In genomic region chr10:128269206-128269910, GRCm38 (mm10) we compare ENCODE assay signal across 8 mouse cellular contexts. TPM values are rescaled to one million over a fixed set of nuclear protein-coding genes. Genes with fewer than 3 reads are reported as not detected.
DNase-seq lines count a peak whose midpoint lies in the region; ATAC-seq and TF ChIP-seq lines count a peak whose summit lies in the region.

No protein-coding gene starts in this region.

- no peaks in the 10 kb centered on the region for H3K9me3 ChIP-seq in forebrain, embryonic 15.5 days
- H3K9me3 ChIP-seq in forebrain, embryonic 14.5 days (replicated peaks; ENCODE audit: control insufficient read depth, low read length): no peaks in the 10 kb centered on the region
- no peaks in the 10 kb centered on the region for H3K9me3 ChIP-seq in lung, embryonic 14.5 days (ENCODE audit: low read depth, low read length)
- H3K9me3 ChIP-seq in hindbrain, embryonic 12.5 days (replicated peaks): no peaks in the 10 kb centered on the region

- H3K4me1 ChIP-seq in forebrain, embryonic 15.5 days: peaks cover 11% of the 10 kb centered on the region
- 0 out of 2 replicates have a peak, but pooled peaks cover 2% of the 10 kb centered on the region for H3K4me1 ChIP-seq in forebrain, embryonic 14.5 days (ENCODE audit: control insufficient read depth, insufficient read depth, low read length)
- no peaks in the 10 kb centered on the region for H3K4me1 ChIP-seq in lung, embryonic 14.5 days (ENCODE audit: insufficient read depth)
- 0 out of 2 replicates have a peak, but pooled peaks cover 2% of the 10 kb centered on the region for H3K4me1 ChIP-seq in hindbrain, embryonic 12.5 days

- H3K36me3 ChIP-seq in forebrain, embryonic 15.5 days: no peaks in the 10 kb centered on the region
- H3K36me3 ChIP-seq in forebrain, embryonic 14.5 days (ENCODE audit: control insufficient read depth, insufficient read depth, low read length): no peaks in the 10 kb centered on the region
- no peaks in the 10 kb centered on the region for H3K36me3 ChIP-seq in lung, embryonic 14.5 days (ENCODE audit: insufficient read depth)
- no peaks in the 10 kb centered on the region for H3K36me3 ChIP-seq in hindbrain, embryonic 12.5 days
- no peaks in the 10 kb centered on the region for H3K36me3 ChIP-seq in myocyte (ENCODE audit: control insufficient read depth, insufficient read depth)

- ATAC-seq in forebrain, embryonic 15.5 days (replicated peaks): no peak
- ATAC-seq in forebrain, embryonic 14.5 days: no peak
- ATAC-seq in lung, embryonic 14.5 days (ENCODE audit: insufficient read depth): no peak
- ATAC-seq in hindbrain, embryonic 12.5 days (ENCODE audit: low FRiP score): no peak

- H3K79me2 ChIP-seq in myocyte (ENCODE audit: control insufficient read depth, insufficient read depth): peaks cover 9% of the 10 kb centered on the region

- DNase-seq in forebrain, embryonic 14.5 days (ENCODE audit: low spot score): no peak
- no peak for DNase-seq in lung, embryonic 14.5 days
- DNase-seq in lung, postnatal 36 days: no peak
- DNase-seq in embryo, embryonic 10 days (ENCODE audit: low spot score): no peak
- no peak for DNase-seq in embryo, embryonic 10.5 days (ENCODE audit: low spot score)

- no peaks in the 10 kb centered on the region for H3K27me3 ChIP-seq in forebrain, embryonic 15.5 days
- no peaks in the 10 kb centered on the region for H3K27me3 ChIP-seq in forebrain, embryonic 14.5 days (replicated peaks; ENCODE audit: control insufficient read depth, insufficient read depth, low read length)
- H3K27me3 ChIP-seq in lung, embryonic 14.5 days (ENCODE audit: insufficient read depth, low read length): no peaks in the 10 kb centered on the region
- 0 out of 2 replicates have a peak, but pooled peaks cover 2% of the 10 kb centered on the region for H3K27me3 ChIP-seq in hindbrain, embryonic 12.5 days
- no peaks in the 10 kb centered on the region for H3K27me3 ChIP-seq in myocyte (ENCODE audit: control insufficient read depth, insufficient read depth, insufficient read length)

- no peak overlapping the region for H3ac ChIP-seq in myocyte (ENCODE audit: control insufficient read depth, insufficient read length)

- peak overlapping the region; percentile 87; the same call in 1 of the 2 replicates for H3K4me3 ChIP-seq in forebrain, embryonic 15.5 days
- no peak overlapping the region for H3K4me3 ChIP-seq in forebrain, embryonic 14.5 days (ENCODE audit: low read depth, low read length)
- no peak overlapping the region for H3K4me3 ChIP-seq in lung, embryonic 14.5 days (ENCODE audit: low read depth, low read length)
- 0 out of 2 replicates have a peak overlapping the region, but pooled peaks have one; percentile 79 for H3K4me3 ChIP-seq in hindbrain, embryonic 12.5 days
- H3K4me3 ChIP-seq in myocyte: peak overlapping the region; percentile 77

- TF ChIP-seq POLR2A in myocyte (IDR thresholded peaks at IDR 0.05; ENCODE audit: insufficient read length, low read depth): no peak

- H3K9ac ChIP-seq in forebrain, embryonic 15.5 days (replicated peaks): no peak overlapping the region
- H3K9ac ChIP-seq in forebrain, embryonic 14.5 days (ENCODE audit: low read length): no peak overlapping the region
- H3K9ac ChIP-seq in lung, embryonic 14.5 days: no peak overlapping the region
- H3K9ac ChIP-seq in hindbrain, embryonic 12.5 days: no peak overlapping the region

- H3K4me2 ChIP-seq in forebrain, embryonic 15.5 days (replicated peaks): peak overlapping the region; percentile 52; the same call in 1 of the 2 replicates
- H3K4me2 ChIP-seq in forebrain, embryonic 14.5 days (ENCODE audit: low read length): no peak overlapping the region
- peak overlapping the region; percentile 77 for H3K4me2 ChIP-seq in lung, embryonic 14.5 days
- H3K4me2 ChIP-seq in hindbrain, embryonic 12.5 days (replicated peaks): peak overlapping the region; percentile 65
- H3K4me2 ChIP-seq in myocyte (ENCODE audit: low read depth): peak overlapping the region; percentile 90

- WGBS in forebrain, embryonic 15.5 days: 91% methylated on average over 16 of the region's 16 CpGs
- WGBS in forebrain, embryonic 14.5 days: 91% methylated on average over 16 of the region's 16 CpGs
- WGBS in lung, embryonic 14.5 days: 86% methylated on average over 16 of the region's 16 CpGs
- WGBS in hindbrain, embryonic 12.5 days: 90% methylated on average over 16 of the region's 16 CpGs

- H3K27ac ChIP-seq in forebrain, embryonic 15.5 days (replicated peaks): no peak overlapping the region
- H3K27ac ChIP-seq in forebrain, embryonic 14.5 days (ENCODE audit: low read depth, low read length): no peak overlapping the region
- H3K27ac ChIP-seq in lung, embryonic 14.5 days (ENCODE audit: low read depth): no peak overlapping the region
- H3K27ac ChIP-seq in hindbrain, embryonic 12.5 days: no peak overlapping the region

- TF ChIP-seq CTCF in lung, embryonic 14.5 days (IDR thresholded peaks at IDR 0.05; ENCODE audit: low read depth): no peak

TF ChIP-seq in myocyte, 11 proteins besides CTCF, POLR2A, EP300 and RAD21:
- TF ChIP-seq TCF3 (IDR thresholded peaks at IDR 0.05; ENCODE audit: insufficient read length, low read depth) (no peak), TCF12 (IDR thresholded peaks at IDR 0.05; ENCODE audit: insufficient read depth, poor library complexity, severe bottlenecking) (no peak), MYOG (IDR thresholded peaks at IDR 0.05; ENCODE audit: control insufficient read depth in 1 of 3, insufficient read depth in 1 of 3, insufficient read length in 2 of 3, low read depth in 2 of 3) (no peak), E2F4 (IDR thresholded peaks at IDR 0.05; ENCODE audit: insufficient read depth) (no peak), MYOD1 (IDR thresholded peaks at IDR 0.05; ENCODE audit: control insufficient read depth in 1 of 3, insufficient read length in 2 of 3, low read depth in 2 of 3) (no peak), USF1 (IDR thresholded peaks at IDR 0.05; ENCODE audit: low read depth) (no peak), SRF (IDR thresholded peaks at IDR 0.05; ENCODE audit: control insufficient read depth, insufficient read length, low read depth) (no peak), MAX (IDR thresholded peaks at IDR 0.05; ENCODE audit: low read depth) (no peak), POLR2AphosphoS2 (IDR thresholded peaks at IDR 0.05; ENCODE audit: insufficient read length, low read depth) (no peak), CEBPB (IDR thresholded peaks at IDR 0.05; ENCODE audit: insufficient read depth, poor library complexity, severe bottlenecking) (no peak), REST (IDR thresholded peaks at IDR 0.05; ENCODE audit: insufficient read depth, insufficient read length) (no peak)

RNA-seq across cellular contexts. Expression of gene Apof, which starts 0.9 kb away (rescaled TPM):
- not detected in 2 replicates for polyA plus RNA-seq in forebrain, embryonic 15.5 days (2015; fragmentation: Nextera tagmentation; extraction: Ambion mirVana)
- not detected in 2 replicates for polyA plus RNA-seq in forebrain, embryonic 14.5 days (2014; fragmentation: Nextera tagmentation; extraction: Ambion mirVana)
- polyA plus RNA-seq in lung, embryonic 14.5 days (2014; fragmentation: Nextera tagmentation; extraction: Ambion mirVana): not detected in 2 replicates
- not detected in 2 replicates for polyA plus RNA-seq in hindbrain, embryonic 12.5 days (2016; fragmentation: Nextera tagmentation; extraction: Ambion mirVana)
- polyA plus RNA-seq in myocyte (2012; fragmentation: generic; extraction: Trizol): not detected

RNA-seq across cellular contexts. Expression of gene Stat2, which starts 1.0 kb away (rescaled TPM):
- polyA plus RNA-seq in forebrain, embryonic 15.5 days (2015; fragmentation: Nextera tagmentation; extraction: Ambion mirVana): 17.1 and 21.0 TPM in 2 replicates
- 11.6 and 17.4 TPM in 2 replicates for polyA plus RNA-seq in forebrain, embryonic 14.5 days (2014; fragmentation: Nextera tagmentation; extraction: Ambion mirVana)
- polyA plus RNA-seq in lung, embryonic 14.5 days (2014; fragmentation: Nextera tagmentation; extraction: Ambion mirVana): 13.1 and 13.8 TPM in 2 replicates
- polyA plus RNA-seq in hindbrain, embryonic 12.5 days (2016; fragmentation: Nextera tagmentation; extraction: Ambion mirVana): 23.1 and 26.5 TPM in 2 replicates
- polyA plus RNA-seq in myocyte (2012; fragmentation: generic; extraction: Trizol): 7.5 TPM

RNA-seq across cellular contexts. Expression of gene Apon, which starts 15.5 kb away (rescaled TPM):
- 0.19 TPM in 1 of 2 replicates, not detected in the other for polyA plus RNA-seq in forebrain, embryonic 15.5 days (2015; fragmentation: Nextera tagmentation; extraction: Ambion mirVana)
- polyA plus RNA-seq in forebrain, embryonic 14.5 days (2014; fragmentation: Nextera tagmentation; extraction: Ambion mirVana): 0.30 TPM in 1 of 2 replicates, not detected in the other
- polyA plus RNA-seq in lung, embryonic 14.5 days (2014; fragmentation: Nextera tagmentation; extraction: Ambion mirVana): 0.18 and 0.67 TPM in 2 replicates
- 0.34 and 0.40 TPM in 2 replicates for polyA plus RNA-seq in hindbrain, embryonic 12.5 days (2016; fragmentation: Nextera tagmentation; extraction: Ambion mirVana)
- 0.06 TPM for polyA plus RNA-seq in myocyte (2012; fragmentation: generic; extraction: Trizol)

RNA-seq across cellular contexts. Expression of gene Il23a, which starts 29.2 kb away (rescaled TPM):
- polyA plus RNA-seq in forebrain, embryonic 15.5 days (2015; fragmentation: Nextera tagmentation; extraction: Ambion mirVana): 0.11 TPM in 1 of 2 replicates, not detected in the other
- not detected in 2 replicates for polyA plus RNA-seq in forebrain, embryonic 14.5 days (2014; fragmentation: Nextera tagmentation; extraction: Ambion mirVana)
- 0.17 and 0.41 TPM in 2 replicates for polyA plus RNA-seq in lung, embryonic 14.5 days (2014; fragmentation: Nextera tagmentation; extraction: Ambion mirVana)
- 0.22 TPM in 1 of 2 replicates, not detected in the other for polyA plus RNA-seq in hindbrain, embryonic 12.5 days (2016; fragmentation: Nextera tagmentation; extraction: Ambion mirVana)
- polyA plus RNA-seq in myocyte (2012; fragmentation: generic; extraction: Trizol): 0.24 TPM

RNA-seq across cellular contexts. Expression of gene Pan2, which starts 33.8 kb away (rescaled TPM):
- 27.6 and 30.9 TPM in 2 replicates for polyA plus RNA-seq in forebrain, embryonic 15.5 days (2015; fragmentation: Nextera tagmentation; extraction: Ambion mirVana)
- 21.4 and 23.2 TPM in 2 replicates for polyA plus RNA-seq in forebrain, embryonic 14.5 days (2014; fragmentation: Nextera tagmentation; extraction: Ambion mirVana)
- polyA plus RNA-seq in lung, embryonic 14.5 days (2014; fragmentation: Nextera tagmentation; extraction: Ambion mirVana): 33.4 and 36.2 TPM in 2 replicates
- polyA plus RNA-seq in hindbrain, embryonic 12.5 days (2016; fragmentation: Nextera tagmentation; extraction: Ambion mirVana): 33.5 and 34.1 TPM in 2 replicates
- polyA plus RNA-seq in myocyte (2012; fragmentation: generic; extraction: Trizol): 6.2 TPM

Comparison
In these comparisons a context has a peak if more than half of its experiments do, and no peak if none do; other contexts are left out.
1. H3K4me3 ChIP-seq: peak in forebrain, embryonic 15.5 days (single experiment), hindbrain, embryonic 12.5 days (single experiment) and myocyte (single experiment); none in forebrain, embryonic 14.5 days (single experiment) and lung, embryonic 14.5 days (single experiment).